Mouse (Mus musculus) embryonic facial prominence, embryonic 10.5 days (tissue): ENCODE measurements around the gene Srsf1. TPM values are rescaled to one million over a fixed set of nuclear protein-coding genes. Genes with fewer than 3 reads are reported as not detected.

ENCODE experiments used
- DNase-seq: peaks from one replicate; pipeline ENCODE4 v3.0.0-alpha.2; 2017; ENCODE audit warnings: low spot score
- H3K27ac ChIP-seq: fragments of 300-500 bp; sonication (generic); replicated peaks from 2 replicates; pipeline ENCODE4 v1.5.1; 2016; ENCODE audit warnings: mild to moderate bottlenecking
- H3K27me3 ChIP-seq: fragments of 300-500 bp; sonication (generic); replicated peaks from 2 replicates; pipeline ENCODE4 v1.6.1; 2016; ENCODE audit warnings: low read depth, mild to moderate bottlenecking; ENCODE audit not compliant: poor library complexity, severe bottlenecking
- H3K36me3 ChIP-seq: fragments of 300-500 bp; sonication (generic); replicated peaks from 2 replicates; pipeline ENCODE4 v1.6.1; 2016; ENCODE audit warnings: mild to moderate bottlenecking, moderate library complexity
- H3K4me1 ChIP-seq: fragments of 300-500 bp; sonication (generic); 2 replicates; pipeline ENCODE4 v1.6.1; 2016
- H3K4me3 ChIP-seq: fragments of 300-500 bp; sonication (generic); 2 replicates; pipeline ENCODE4 v1.5.1; 2016; ENCODE audit warnings: mild to moderate bottlenecking, moderate library complexity
- H3K9me3 ChIP-seq: fragments of 300-500 bp; sonication (generic); 2 replicates; pipeline ENCODE4 v1.6.1; 2016; ENCODE audit warnings: mild to moderate bottlenecking
- WGBS: fragments of 180-500 bp; shearing (Covaris S2); methylation state at CpG from one replicate; pipeline ENCODE4 v1.1.7; 2016; 5-methylcytosine and 5-hydroxymethylcytosine counted together
- polyA plus RNA-seq: library from polyadenylated mRNA; unstranded; fragments of >200 nt; fragmentation: Nextera tagmentation; extraction: Ambion mirVana; gene quantifications from 2 replicates; pipeline ENCODE4 v1.2.1, GENCODE M21; 2016

Gene Srsf1
- polyA plus RNA-seq, 1 experiment from 2014 or later, result 405 TPM

- Histone ChIP-seq H3K4me1 (peaks cover 35% of the 10 kb centered on the region), H3K9me3 (no peaks in the 10 kb centered on the region), H3K4me3 (peak overlapping the region; percentile 99), H3K27ac (peak overlapping the region; percentile 100), H3K36me3 (peaks cover 45% of the 10 kb centered on the region), H3K27me3 (no peaks in the 10 kb centered on the region)
- 67% methylated on average over 17 of the region's 17 CpGs for WGBS
- DNase-seq, result no peak
Observed at GRCm38 (mm10) chr11:88046323-88046937, 743 bp upstream of the Srsf1 start.

- H3K9me3 ChIP-seq, result no peaks in the 10 kb centered on the region
- peak overlapping the region; percentile 99 for H3K4me3 ChIP-seq
- peaks cover 41% of the 10 kb centered on the region for H3K4me1 ChIP-seq
- DNase-seq, result peak; percentile 82
- H3K36me3 ChIP-seq, result peaks cover 45% of the 10 kb centered on the region
- peak overlapping the region; percentile 100 for H3K27ac ChIP-seq
- no peaks in the 10 kb centered on the region for H3K27me3 ChIP-seq
- under 1% methylated on average over 76 of the region's 76 CpGs for WGBS
Observed at GRCm38 (mm10) chr11:88047871-88048531, 828 bp downstream of the Srsf1 start.

- 38% methylated on average over 26 of the region's 26 CpGs for WGBS
Observed at GRCm38 (mm10) chr11:88048961-88049670, 1.9 kb downstream of the Srsf1 start.

GRCm38 (mm10) chr11:88049732-88050131 lies 2.6 kb downstream of the Srsf1 start:
- Histone ChIP-seq H3K9me3 (no peaks in the 10 kb centered on the region), H3K4me3 (peak overlapping the region; percentile 99), H3K4me1 (peaks cover 41% of the 10 kb centered on the region), H3K36me3 (peaks cover 60% of the 10 kb centered on the region), H3K27ac (no peak overlapping the region), H3K27me3 (no peaks in the 10 kb centered on the region)
- no peak for DNase-seq

More at GRCm38 (mm10) chr11:88048961-88049670, 1.9 kb downstream of the Srsf1 start:
- Histone ChIP-seq H3K9me3 (no peaks in the 10 kb centered on the region), H3K36me3 (peaks cover 54% of the 10 kb centered on the region), H3K4me3 (peak overlapping the region; percentile 99), H3K27me3 (no peaks in the 10 kb centered on the region), H3K4me1 (peaks cover 41% of the 10 kb centered on the region), H3K27ac (peak overlapping the region; percentile 100)
- no peak for DNase-seq

GRCm38 (mm10) chr11:88052638-88053037 lies 5.5 kb downstream of the Srsf1 start:
- 85% methylated on average over 4 of the region's 4 CpGs for WGBS
- Histone ChIP-seq H3K27me3 (no peaks in the 10 kb centered on the region), H3K4me3 (no peak overlapping the region), H3K9me3 (no peaks in the 10 kb centered on the region), H3K36me3 (peaks cover 69% of the 10 kb centered on the region), H3K27ac (no peak overlapping the region), H3K4me1 (peaks cover 28% of the 10 kb centered on the region)
- no peak for DNase-seq

GRCm38 (mm10) chr11:88053821-88054220 lies 6.6 kb downstream of the Srsf1 start:
- Histone ChIP-seq H3K9me3 (no peaks in the 10 kb centered on the region), H3K36me3 (peaks cover 68% of the 10 kb centered on the region), H3K4me3 (no peak overlapping the region), H3K27ac (no peak overlapping the region), H3K27me3 (no peaks in the 10 kb centered on the region), H3K4me1 (peaks cover 28% of the 10 kb centered on the region)
- 70% methylated on average over 3 of the region's 3 CpGs for whole genome bisulfite sequencing
- no peak for DNase-seq

GRCm38 (mm10) chr11:88054589-88054988 lies 7.4 kb downstream of the Srsf1 start:
- Histone ChIP-seq H3K36me3 (peaks cover 60% of the 10 kb centered on the region), H3K4me3 (no peak overlapping the region), H3K27me3 (no peaks in the 10 kb centered on the region), H3K4me1 (peaks cover 22% of the 10 kb centered on the region), H3K9me3 (no peaks in the 10 kb centered on the region), H3K27ac (no peak overlapping the region)
- 90% methylated on average over 1 of the region's 1 CpGs for WGBS
- peak; percentile 60 for DNase-seq

- Histone ChIP-seq H3K4me3 (no peak overlapping the region), H3K27ac (no peak overlapping the region), H3K9me3 (no peaks in the 10 kb centered on the region), H3K36me3 (peaks cover 48% of the 10 kb centered on the region), H3K4me1 (peaks cover 10% of the 10 kb centered on the region), H3K27me3 (no peaks in the 10 kb centered on the region)
- WGBS, result 88% methylated on average over 2 of the region's 2 CpGs
- no peak for DNase-seq
Observed at GRCm38 (mm10) chr11:88055777-88056176, 8.6 kb downstream of the Srsf1 start.

GRCm38 (mm10) chr11:88057788-88058187 lies 10.6 kb downstream of the Srsf1 start:
- Histone ChIP-seq H3K4me1 (no peaks in the 10 kb centered on the region), H3K9me3 (no peaks in the 10 kb centered on the region), H3K36me3 (peaks cover 28% of the 10 kb centered on the region), H3K4me3 (no peak overlapping the region), H3K27ac (no peak overlapping the region), H3K27me3 (no peaks in the 10 kb centered on the region)
- WGBS, result 80% methylated on average over 2 of the region's 2 CpGs
- DNase-seq, result no peak

GRCm38 (mm10) chr11:88059141-88059540 lies 12.0 kb downstream of the Srsf1 start:
- WGBS, result 50% methylated on average over 2 of the region's 2 CpGs
- Histone ChIP-seq H3K4me1 (no peaks in the 10 kb centered on the region), H3K27ac (no peak overlapping the region), H3K36me3 (peaks cover 14% of the 10 kb centered on the region), H3K9me3 (no peaks in the 10 kb centered on the region), H3K27me3 (no peaks in the 10 kb centered on the region), H3K4me3 (no peak overlapping the region)
- DNase-seq, result peak; percentile 45

- no peaks in the 10 kb centered on the region for H3K9me3 ChIP-seq
- H3K4me3 ChIP-seq, result no peak overlapping the region
- 78% methylated on average over 2 of the region's 2 CpGs for WGBS
- no peak overlapping the region for H3K27ac ChIP-seq
- DNase-seq, result no peak
- H3K27me3 ChIP-seq, result no peaks in the 10 kb centered on the region
- no peaks in the 10 kb centered on the region for H3K36me3 ChIP-seq
- peaks cover 5% of the 10 kb centered on the region for H3K4me1 ChIP-seq
Observed at GRCm38 (mm10) chr11:88061892-88062625, 14.9 kb downstream of the Srsf1 start.

- Histone ChIP-seq H3K4me3 (no peak overlapping the region), H3K27ac (no peak overlapping the region)
Observed at GRCm38 (mm10) chr11:88065732-88066131, 18.6 kb downstream of the Srsf1 start.

More at GRCm38 (mm10) chr11:88065732-88066131, 18.6 kb downstream of the Srsf1 start:
- Histone ChIP-seq H3K36me3 (no peaks in the 10 kb centered on the region), H3K4me1 (peaks cover 22% of the 10 kb centered on the region), H3K27me3 (no peaks in the 10 kb centered on the region), H3K9me3 (no peaks in the 10 kb centered on the region)
- DNase-seq, result no peak
